Mouse (Mus musculus) Patski (cell line): ENCODE measurements at regions not wholly inside any gene's neighbourhood (a gene's known extent, or its start where the extent isn't known, plus 50 kb on each side); places are given as distances from the start of the nearest gene placed in this dataset.

Source experiments
- ATAC-seq: fragments of 100-300 bp; one replicate; pipeline ENCODE4 v1.8.0; 2021
- CTCF ChIA-PET: fragments of 350-600 bp; sonication (Branson Sonifier 250); formaldehyde crosslinking; loops from one replicate; lab custom pipeline; 2022; ENCODE audit warnings: inconsistent platforms; lab: Charles Lee
- POLR2A ChIA-PET: fragments of 350-600 bp; sonication (Branson Sonifier 250); formaldehyde crosslinking; loops from one replicate; lab custom pipeline; 2022; ENCODE audit warnings: antibody characterized with exemption, inconsistent platforms; lab: Charles Lee
- DNase-seq: peaks from one replicate; pipeline ENCODE4 v3.0.0-alpha.2; 2011; ENCODE audit warnings: low read depth, low spot score
- H3K27me3 ChIP-seq: fragments of 371-371 bp; one replicate; pipeline ENCODE4 v1.5.1; 2021
- CTCF ChIP-seq: fragments of 100-300 bp; IDR thresholded peaks from one replicate; pipeline ENCODE4 v1.5.1; 2021
- in situ Hi-C: fragments of 300-500 bp; cut with MboI; formaldehyde crosslinking; loops from 3 replicates; pipeline ENCODE4 v1.11.1; 2018; ENCODE audit warnings: low pct_unique_long_range_greater_than_20kb, mixed read lengths

GRCm38 (mm10) chr13:97680283-97680896 is 80.0 kb downstream of the Gm10260 start:
- ATAC-seq, result no peak
- CTCF ChIA-PET, result no interaction called here
- POLR2A ChIA-PET, result no interaction called here
- no peak for TF ChIP-seq CTCF
- H3K27me3 ChIP-seq, result no peaks in the 10 kb centered on the region
- in situ Hi-C loops, result no loop called here
- no peak for DNase-seq

GRCm38 (mm10) chr13:97678991-97679390 is 81.4 kb downstream of the Gm10260 start:
- no peak for ATAC-seq
- CTCF ChIA-PET, result no interaction called here
- POLR2A ChIA-PET, result no interaction called here
- in situ Hi-C loops, result no loop called here
- no peak for DNase-seq
- no peaks in the 10 kb centered on the region for H3K27me3 ChIP-seq
- no peak for TF ChIP-seq CTCF

- H3K27me3 ChIP-seq, result no peaks in the 10 kb centered on the region
- ATAC-seq, result no peak
- ChIA-PET CTCF (interaction anchor here (0.9 to 1.3 kb wide), 2 partner anchors 9 to 22 kb away, joined by 3 read pairs; no protein-coding TSS in a partner anchor), POLR2A (no interaction called here)
- DNase-seq, result no peak
- in situ Hi-C loops, result no loop called here
- no peak for TF ChIP-seq CTCF
Observed at GRCm38 (mm10) chr13:97676536-97677048, 83.8 kb downstream of the Gm10260 start.

GRCm38 (mm10) chr13:97673107-97673506 is 87.3 kb downstream of the Gm10260 start:
- in situ Hi-C loops, result no loop called here
- POLR2A ChIA-PET, result interaction anchor here (0.9 kb wide), 1 partner anchor 149 kb away, joined by 3 read pairs; no protein-coding TSS in a partner anchor
- CTCF ChIA-PET, result interaction anchor here (0.7 to 1.1 kb wide), 2 partner anchors 74 to 83 kb away, joined by 3 read pairs; no protein-coding TSS in a partner anchor
- no peak for ATAC-seq
- TF ChIP-seq CTCF, result no peak
- no peaks in the 10 kb centered on the region for H3K27me3 ChIP-seq
- DNase-seq, result no peak

- in situ Hi-C loops, result no loop called here
- no peak for TF ChIP-seq CTCF
- no peaks in the 10 kb centered on the region for H3K27me3 ChIP-seq
- ChIA-PET CTCF (interaction anchor here (1.1 kb wide), 1 partner anchor 84 kb away, joined by 3 read pairs; no protein-coding TSS in a partner anchor), POLR2A (interaction anchor here (0.9 kb wide), 1 partner anchor 150 kb away, joined by 3 read pairs; no protein-coding TSS in a partner anchor)
- DNase-seq, result no peak
- ATAC-seq, result no peak
Observed at GRCm38 (mm10) chr13:97672038-97672675, 88.3 kb downstream of the Gm10260 start.

GRCm38 (mm10) chr13:97669366-97669765 is 91.1 kb downstream of the Gm10260 start:
- no peak for TF ChIP-seq CTCF
- ATAC-seq (no peak), DNase-seq (no peak)
- ChIA-PET CTCF (no interaction called here), POLR2A (no interaction called here)
- in situ Hi-C loops, result loop anchor here (5.0 to 10.0 kb wide), 2 partner anchors 265 to 437 kb away; no protein-coding TSS in a partner anchor
- no peaks in the 10 kb centered on the region for H3K27me3 ChIP-seq

- no peaks in the 10 kb centered on the region for H3K27me3 ChIP-seq
- ATAC-seq (peak; percentile 60), DNase-seq (no peak)
- CTCF ChIA-PET, result no interaction called here
- POLR2A ChIA-PET, result no interaction called here
- TF ChIP-seq CTCF, result no peak
- in situ Hi-C loops, result loop anchor here (5.0 to 10.0 kb wide), 2 partner anchors 266 to 437 kb away; no protein-coding TSS in a partner anchor
Observed at GRCm38 (mm10) chr13:97668910-97669309, 91.5 kb downstream of the Gm10260 start.

- TF ChIP-seq CTCF, result no peak
- no peaks in the 10 kb centered on the region for H3K27me3 ChIP-seq
- ChIA-PET CTCF (no interaction called here), POLR2A (no interaction called here)
- ATAC-seq (no peak), DNase-seq (no peak)
- in situ Hi-C loops, result loop anchor here (5.0 to 10.0 kb wide), 2 partner anchors 267 to 435 kb away; no protein-coding TSS in a partner anchor
Observed at GRCm38 (mm10) chr13:97667313-97667712, 93.1 kb downstream of the Gm10260 start.

GRCm38 (mm10) chr13:97666761-97667160 is 93.7 kb downstream of the Gm10260 start:
- POLR2A ChIA-PET, result no interaction called here
- no peaks in the 10 kb centered on the region for H3K27me3 ChIP-seq
- CTCF ChIA-PET, result no interaction called here
- TF ChIP-seq CTCF, result no peak
- DNase-seq, result no peak
- ATAC-seq, result no peak
- in situ Hi-C loops, result loop anchor here (5.0 to 10.0 kb wide), 2 partner anchors 268 to 434 kb away; no protein-coding TSS in a partner anchor

- TF ChIP-seq CTCF, result no peak
- in situ Hi-C loops, result loop anchor here (5.0 to 10.0 kb wide), 2 partner anchors 270 to 433 kb away; no protein-coding TSS in a partner anchor
- CTCF ChIA-PET, result no interaction called here
- no peaks in the 10 kb centered on the region for H3K27me3 ChIP-seq
- ATAC-seq (no peak), DNase-seq (no peak)
- POLR2A ChIA-PET, result no interaction called here
Observed at GRCm38 (mm10) chr13:97665226-97665625, 95.2 kb downstream of the Gm10260 start.
